Mouse (Mus musculus) heart, embryonic 12.5 days (tissue): ENCODE data around the gene Klf12. TPM values are rescaled to one million over a fixed set of nuclear protein-coding genes. Genes with fewer than 3 reads are reported as not detected.

Source experiments
- ATAC-seq: fragments of 200-750 bp; cut with Nextera tagmentation; 2 replicates; pipeline ENCODE4 v1.8.0; 2017; ENCODE audit warnings: moderate TSS enrichment, moderate library complexity; ENCODE audit not compliant: insufficient number of reproducible peaks, low FRiP score
- H3K27ac ChIP-seq: fragments of 300-500 bp; sonication (generic); 2 replicates; pipeline ENCODE4 v1.5.1; 2016; ENCODE audit warnings: mild to moderate bottlenecking, moderate library complexity; ENCODE audit not compliant: poor library complexity, severe bottlenecking
- H3K27me3 ChIP-seq: fragments of 300-500 bp; sonication (generic); replicated peaks from 2 replicates; pipeline ENCODE4 v1.6.1; 2016; ENCODE audit warnings: mild to moderate bottlenecking, moderate library complexity
- H3K36me3 ChIP-seq: fragments of 300-500 bp; sonication (generic); 2 replicates; pipeline ENCODE4 v1.6.1; 2016; ENCODE audit warnings: mild to moderate bottlenecking, moderate library complexity
- H3K4me1 ChIP-seq: fragments of 300-500 bp; sonication (generic); replicated peaks from 2 replicates; pipeline ENCODE4 v1.6.1; 2016; ENCODE audit warnings: mild to moderate bottlenecking
- H3K4me2 ChIP-seq: fragments of 300-500 bp; sonication (generic); 2 replicates; pipeline ENCODE4 v1.6.1; 2016; ENCODE audit warnings: mild to moderate bottlenecking, moderate library complexity
- H3K4me3 ChIP-seq: fragments of 300-500 bp; sonication (generic); 2 replicates; pipeline ENCODE4 v1.5.1; 2016; ENCODE audit warnings: mild to moderate bottlenecking
- H3K9ac ChIP-seq: fragments of 300-500 bp; sonication (generic); 2 replicates; pipeline ENCODE4 v1.6.1; 2016; ENCODE audit warnings: mild to moderate bottlenecking, moderate library complexity
- H3K9me3 ChIP-seq: fragments of 300-500 bp; sonication (generic); replicated peaks from 2 replicates; pipeline ENCODE4 v1.6.1; 2016; ENCODE audit warnings: mild to moderate bottlenecking, moderate library complexity
- WGBS: fragments of 180-500 bp; shearing (Covaris S2); methylation state at CpG from one replicate; pipeline ENCODE4 v1.1.7; 2016; 5-methylcytosine and 5-hydroxymethylcytosine counted together
- polyA plus RNA-seq: library from polyadenylated mRNA; unstranded; fragments of >200 nt; fragmentation: Nextera tagmentation; extraction: Ambion mirVana; gene quantifications from 2 replicates; pipeline ENCODE4 v1.2.1, GENCODE M21; 2016

Klf12 gene
- polyA plus RNA-seq, 1 experiment from 2014 or later = 4.5 TPM

DNA sequence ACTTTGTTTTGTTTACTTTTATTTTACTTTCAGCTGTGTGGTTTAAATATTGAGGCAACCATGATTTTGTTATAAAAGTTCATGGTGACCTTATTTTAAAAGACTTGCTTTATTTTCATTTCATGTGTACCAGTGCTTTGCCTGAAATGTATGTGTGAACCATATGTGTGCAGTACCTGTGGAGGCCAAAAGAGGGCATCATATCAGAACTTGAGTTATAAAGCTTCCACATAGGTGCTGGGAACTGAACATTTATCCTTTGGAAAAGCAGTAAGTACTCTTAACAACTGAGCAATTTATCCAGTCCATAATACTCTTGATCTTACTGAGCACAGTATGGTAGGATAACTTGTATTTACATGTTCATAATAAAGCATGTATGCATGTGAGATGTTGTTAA lies 239.0 kb downstream of the Klf12 start:
- Histone ChIP-seq H3K9me3 (no peaks in the 10 kb centered on the region), H3K36me3 (no peaks in the 10 kb centered on the region), H3K27ac (no peak overlapping the region), H3K4me3 (no peak overlapping the region), H3K27me3 (no peaks in the 10 kb centered on the region), H3K4me1 (no peaks in the 10 kb centered on the region), H3K9ac (no peak overlapping the region), H3K4me2 (no peak overlapping the region)
- ATAC-seq = no peak

DNA sequence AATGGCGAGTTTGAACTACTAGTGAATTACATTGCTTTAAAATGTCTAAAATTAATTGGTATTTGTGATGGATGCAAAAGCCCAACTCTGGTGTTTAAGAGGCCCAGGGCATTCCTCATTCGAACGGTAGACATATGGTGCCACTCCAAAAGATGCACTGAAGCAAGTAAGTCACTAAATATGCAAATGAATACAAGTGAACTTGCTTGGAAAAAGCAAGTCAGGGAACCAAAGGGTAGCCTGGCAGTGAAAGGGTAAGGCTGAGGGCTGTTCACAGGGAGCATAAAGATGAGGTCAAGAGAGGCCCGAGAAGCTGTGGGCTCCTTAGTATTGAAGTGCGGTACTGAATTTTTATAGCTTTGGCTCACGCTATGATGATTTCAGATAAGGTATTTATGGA lies 242.7 kb downstream of the Klf12 start:
- no peak overlapping the region for H3K4me3 ChIP-seq
- no peaks in the 10 kb centered on the region for H3K36me3 ChIP-seq
- H3K9ac ChIP-seq = no peak overlapping the region
- H3K27me3 ChIP-seq = no peaks in the 10 kb centered on the region
- ATAC-seq = no peak
- no peak overlapping the region for H3K4me2 ChIP-seq
- H3K4me1 ChIP-seq = no peaks in the 10 kb centered on the region
- 79% methylated on average over 6 of the region's 6 CpGs for WGBS
- H3K9me3 ChIP-seq = no peaks in the 10 kb centered on the region
- no peak overlapping the region for H3K27ac ChIP-seq

DNA sequence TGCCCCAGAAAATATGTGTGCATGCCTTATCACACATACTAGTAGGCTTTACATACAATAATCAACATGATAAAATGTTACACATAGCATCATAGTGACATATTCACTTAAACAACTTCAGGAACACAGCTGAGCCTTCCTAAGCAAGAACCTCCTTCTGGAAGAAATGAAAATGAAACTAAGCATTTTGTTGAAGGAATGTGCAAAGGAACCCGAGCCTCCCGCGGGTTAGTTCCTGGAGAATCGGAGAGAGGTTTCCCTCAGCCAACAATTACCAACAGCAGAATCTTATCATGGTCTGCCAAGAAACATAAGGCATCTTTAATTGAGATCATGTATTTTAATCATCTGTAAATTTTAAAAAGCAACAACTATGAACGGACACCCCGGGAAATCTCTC lies 257.8 kb downstream of the Klf12 start:
- peaks cover 9% of the 10 kb centered on the region for H3K36me3 ChIP-seq
- H3K4me2 ChIP-seq = no peak overlapping the region
- H3K27me3 ChIP-seq = no peaks in the 10 kb centered on the region
- H3K4me3 ChIP-seq = no peak overlapping the region
- H3K9ac ChIP-seq = no peak overlapping the region
- WGBS = 82% methylated on average over 6 of the region's 6 CpGs
- no peak for ATAC-seq
- H3K27ac ChIP-seq = no peak overlapping the region
- no peaks in the 10 kb centered on the region for H3K4me1 ChIP-seq
- H3K9me3 ChIP-seq = 0 out of 2 replicates have a peak, but pooled peaks cover 2% of the 10 kb centered on the region

DNA sequence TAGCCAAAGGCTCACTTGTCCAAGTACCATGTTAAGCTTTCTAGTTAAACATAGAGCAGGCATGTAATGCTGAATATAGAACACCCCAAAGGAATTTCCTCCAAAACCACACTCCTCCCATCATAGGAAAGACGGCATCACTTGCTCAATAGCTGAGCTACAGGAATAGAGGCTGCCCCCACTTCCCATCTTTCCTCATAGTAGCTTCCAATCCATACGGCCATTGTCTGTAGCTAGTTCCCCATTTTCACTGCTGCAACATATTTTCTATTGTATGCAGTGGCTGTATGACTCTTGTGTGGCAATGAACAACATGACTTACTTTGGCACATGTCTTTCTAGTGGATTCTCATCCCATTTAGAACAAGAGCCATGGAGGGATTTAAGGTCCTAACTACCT lies 267.3 kb downstream of the Klf12 start:
- no peaks in the 10 kb centered on the region for H3K27me3 ChIP-seq

DNA sequence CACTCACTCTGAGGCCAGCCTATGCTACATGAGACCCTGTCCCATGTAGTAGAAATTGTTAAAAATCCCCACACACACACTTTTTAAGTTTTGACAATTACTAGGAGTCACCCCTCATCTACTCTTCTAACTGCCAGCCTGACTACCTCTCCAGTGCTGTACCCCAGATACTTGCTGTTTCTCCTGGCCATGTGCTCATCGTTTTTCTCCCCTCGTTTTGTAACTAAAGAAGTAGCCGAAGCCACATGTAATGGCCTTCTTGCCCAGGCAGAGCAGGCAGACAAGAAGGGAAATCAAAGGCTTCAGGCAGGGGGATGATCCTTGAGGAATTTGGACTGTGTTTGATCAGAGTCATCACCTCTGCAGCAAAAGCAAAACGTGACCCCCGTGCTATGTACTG lies 274.0 kb downstream of the Klf12 start:
- H3K4me1 ChIP-seq = no peaks in the 10 kb centered on the region; the same call in 1 of the 2 replicates
- no peaks in the 10 kb centered on the region for H3K27me3 ChIP-seq
- H3K4me2 ChIP-seq = no peak overlapping the region
- no peak for ATAC-seq
- no peak overlapping the region for H3K9ac ChIP-seq
- no peak overlapping the region for H3K4me3 ChIP-seq
- WGBS = 53% methylated on average over 5 of the region's 5 CpGs
- H3K9me3 ChIP-seq = no peaks in the 10 kb centered on the region
- H3K36me3 ChIP-seq = no peaks in the 10 kb centered on the region
- no peak overlapping the region for H3K27ac ChIP-seq

More for the DNA sequence above, 267.3 kb downstream of the Klf12 start:
- Histone ChIP-seq H3K36me3 (peaks cover 5% of the 10 kb centered on the region), H3K9me3 (0 out of 2 replicates have a peak, but pooled peaks cover 4% of the 10 kb centered on the region), H3K9ac (no peak overlapping the region), H3K4me3 (no peak overlapping the region), H3K27ac (no peak overlapping the region), H3K4me1 (no peaks in the 10 kb centered on the region; the same call in 1 of the 2 replicates), H3K4me2 (no peak overlapping the region)
- WGBS = 83% methylated on average over 2 of the region's 2 CpGs
- no peak for ATAC-seq

DNA sequence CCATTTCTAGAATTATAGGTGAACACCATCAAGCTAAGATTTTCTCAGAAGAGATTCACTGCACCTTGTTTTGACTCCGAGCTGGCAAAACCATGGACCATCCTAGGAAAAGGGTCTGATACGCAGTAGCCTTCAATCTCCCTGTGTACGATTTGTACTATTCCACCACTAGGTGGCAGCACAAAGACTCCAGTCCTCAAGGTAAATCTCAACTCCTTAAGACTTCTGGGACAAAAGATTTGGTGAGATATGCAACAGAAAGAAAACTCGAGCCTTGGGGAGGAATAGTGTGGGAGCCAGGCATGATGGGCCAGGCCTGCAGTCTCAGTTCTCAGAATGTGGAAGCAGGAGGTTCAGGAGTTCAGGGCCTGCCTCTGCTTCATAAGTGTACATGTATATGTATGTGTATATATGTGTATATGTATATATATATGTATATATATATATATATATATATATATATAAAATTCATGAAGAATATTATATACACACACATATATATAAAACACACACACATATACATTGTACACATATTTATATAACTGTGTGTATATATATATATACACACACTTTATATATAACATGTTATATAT lies 274.6 kb downstream of the Klf12 start:
- Histone ChIP-seq H3K9me3 (no peaks in the 10 kb centered on the region), H3K9ac (no peak overlapping the region), H3K4me3 (no peak overlapping the region), H3K4me1 (no peaks in the 10 kb centered on the region; the same call in 1 of the 2 replicates), H3K4me2 (no peak overlapping the region), H3K27ac (no peak overlapping the region), H3K36me3 (no peaks in the 10 kb centered on the region), H3K27me3 (no peaks in the 10 kb centered on the region)
- ATAC-seq = no peak
- WGBS = 42% methylated on average over 4 of the region's 4 CpGs

DNA sequence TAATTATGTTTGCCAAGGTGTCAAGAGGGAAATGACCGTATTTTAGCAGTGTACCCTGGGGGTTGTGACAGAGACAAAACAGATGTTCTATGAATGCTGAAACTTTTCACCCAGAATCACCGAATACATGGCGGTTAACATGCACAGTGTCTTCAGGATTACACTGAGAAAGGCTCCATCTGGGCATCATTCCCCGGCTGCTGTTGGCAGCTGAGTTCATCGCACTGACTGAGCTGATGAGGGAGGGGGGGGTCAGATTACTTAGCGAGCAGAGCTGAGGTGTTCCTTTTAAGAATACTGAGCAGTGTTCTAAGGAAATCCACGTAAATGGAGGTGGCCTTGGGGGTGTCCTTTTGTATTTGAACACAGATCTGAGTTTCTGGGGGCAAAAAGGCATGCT lies 301.0 kb downstream of the Klf12 start:
- WGBS = 68% methylated on average over 7 of the region's 7 CpGs

DNA sequence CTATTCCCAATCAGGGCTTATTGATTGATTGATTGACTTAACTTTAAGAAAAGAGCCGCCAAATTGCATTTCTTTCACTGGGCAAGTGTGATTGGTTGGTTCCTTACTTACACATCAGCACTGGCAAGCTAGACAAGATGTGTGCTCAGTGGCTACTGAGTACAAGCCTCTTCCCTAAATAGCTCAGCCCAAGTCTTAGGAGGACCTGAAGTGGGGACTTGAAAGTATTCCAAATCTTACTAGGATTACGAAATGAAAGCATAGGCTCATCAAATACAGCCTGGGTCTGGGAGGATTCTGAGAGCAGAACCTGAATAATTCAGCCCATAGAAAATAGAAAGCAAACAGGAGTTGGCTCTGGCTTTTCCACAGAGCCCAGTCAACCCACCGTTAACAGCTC lies 303.3 kb downstream of the Klf12 start:
- 78% methylated on average over 3 of the region's 3 CpGs for WGBS
- H3K4me3 ChIP-seq = no peak overlapping the region
- H3K27me3 ChIP-seq = no peaks in the 10 kb centered on the region
- no peaks in the 10 kb centered on the region for H3K4me1 ChIP-seq
- H3K9me3 ChIP-seq = 0 out of 2 replicates have a peak, but pooled peaks cover 3% of the 10 kb centered on the region
- H3K9ac ChIP-seq = no peak overlapping the region
- no peak overlapping the region for H3K4me2 ChIP-seq
- no peak overlapping the region for H3K27ac ChIP-seq
- ATAC-seq = no peak
- no peaks in the 10 kb centered on the region for H3K36me3 ChIP-seq

More for the DNA sequence above, 301.0 kb downstream of the Klf12 start:
- no peak overlapping the region for H3K9ac ChIP-seq
- no peaks in the 10 kb centered on the region for H3K36me3 ChIP-seq
- no peak overlapping the region for H3K4me2 ChIP-seq
- peaks cover 6% of the 10 kb centered on the region; the same call in 1 of the 2 replicates for H3K9me3 ChIP-seq
- H3K4me1 ChIP-seq = no peaks in the 10 kb centered on the region
- ATAC-seq = no peak
- H3K27me3 ChIP-seq = no peaks in the 10 kb centered on the region
- H3K4me3 ChIP-seq = no peak overlapping the region
- H3K27ac ChIP-seq = no peak overlapping the region

DNA sequence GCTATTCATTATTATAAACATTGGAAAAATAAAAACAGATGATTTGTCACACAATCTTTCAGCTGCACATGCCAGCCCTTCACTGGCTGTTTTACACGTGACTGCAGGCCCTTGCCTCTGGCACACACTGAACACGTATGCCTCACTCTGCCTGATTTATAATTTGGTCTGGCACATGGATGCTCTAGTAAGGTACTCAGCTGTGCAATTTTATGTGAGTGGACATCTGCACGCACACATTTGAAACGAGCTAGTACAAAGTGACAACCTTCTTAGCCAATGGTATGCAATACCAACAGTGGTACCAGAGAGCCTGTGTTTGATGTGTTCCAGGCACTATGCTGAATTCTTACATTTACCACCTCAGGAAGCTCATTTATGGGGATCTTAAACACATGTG lies 316.6 kb downstream of the Klf12 start:
- Histone ChIP-seq H3K9me3 (no peaks in the 10 kb centered on the region), H3K9ac (no peak overlapping the region), H3K4me3 (no peak overlapping the region), H3K27ac (no peak overlapping the region), H3K4me1 (no peaks in the 10 kb centered on the region), H3K36me3 (no peaks in the 10 kb centered on the region), H3K27me3 (no peaks in the 10 kb centered on the region), H3K4me2 (no peak overlapping the region)
- 80% methylated on average over 4 of the region's 4 CpGs for WGBS
- ATAC-seq = no peak

DNA sequence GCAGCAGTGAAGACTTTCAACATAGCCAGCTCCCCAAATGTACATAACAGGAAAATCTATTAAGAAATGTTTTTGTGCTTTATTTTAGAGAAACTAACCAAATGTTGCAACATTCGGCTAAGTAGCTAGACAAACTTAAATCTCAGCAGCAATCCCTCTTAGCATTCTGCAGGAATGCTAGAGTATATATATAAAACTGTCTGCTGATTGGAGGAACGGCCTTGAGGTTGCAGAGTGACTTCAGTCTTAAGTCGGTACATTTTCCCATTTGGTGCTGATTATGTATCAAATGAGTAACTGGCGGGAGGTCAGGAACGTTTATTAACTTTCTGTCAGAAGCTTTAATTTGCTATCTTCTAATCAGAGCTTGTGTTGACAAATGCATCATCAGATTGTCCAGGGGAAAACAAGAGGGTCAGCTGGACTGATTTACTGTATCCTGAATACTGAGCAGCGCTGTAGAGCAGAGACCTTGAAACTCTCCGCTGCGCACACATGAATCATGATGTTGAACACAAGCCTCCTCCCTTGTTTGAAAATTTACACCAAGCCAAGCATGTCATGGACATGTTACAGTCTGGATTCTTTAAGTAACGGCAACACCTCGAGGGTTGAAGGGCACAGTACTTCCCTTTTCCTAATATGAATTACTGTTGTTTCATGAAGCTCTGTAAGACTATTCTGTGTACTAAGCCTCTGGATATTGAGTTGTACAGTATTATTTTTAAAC lies 323.8 kb downstream of the Klf12 start:
- Histone ChIP-seq H3K4me1 (no peaks in the 10 kb centered on the region), H3K9me3 (no peaks in the 10 kb centered on the region), H3K36me3 (no peaks in the 10 kb centered on the region), H3K27ac (no peak overlapping the region), H3K27me3 (no peaks in the 10 kb centered on the region), H3K4me2 (no peak overlapping the region), H3K4me3 (no peak overlapping the region), H3K9ac (no peak overlapping the region)
- no peak for ATAC-seq
- 81% methylated on average over 10 of the region's 10 CpGs for WGBS

DNA sequence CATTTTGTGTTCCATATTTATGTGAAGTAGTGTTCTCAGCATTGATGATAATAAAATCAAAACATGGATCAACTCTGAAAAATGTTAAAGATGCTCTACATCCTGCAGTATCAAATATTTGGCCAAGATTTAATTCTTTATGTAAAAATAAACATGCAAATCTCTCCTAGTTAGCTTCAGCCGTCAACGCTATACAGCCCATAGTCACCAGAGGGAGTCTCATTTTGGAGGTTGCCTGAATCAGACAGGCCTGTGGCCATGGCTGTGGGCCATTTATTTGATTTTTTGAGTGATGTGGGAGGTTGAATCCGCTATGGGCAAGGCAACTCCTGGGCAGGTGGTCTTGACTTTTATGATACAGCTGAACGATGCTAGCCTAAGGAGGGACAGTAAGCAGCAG lies 329.3 kb downstream of the Klf12 start:
- ATAC-seq = no peak
- H3K9ac ChIP-seq = no peak overlapping the region
- no peak overlapping the region for H3K27ac ChIP-seq
- H3K36me3 ChIP-seq = no peaks in the 10 kb centered on the region
- no peaks in the 10 kb centered on the region for H3K4me1 ChIP-seq
- H3K4me2 ChIP-seq = no peak overlapping the region
- H3K27me3 ChIP-seq = no peaks in the 10 kb centered on the region
- no peak overlapping the region for H3K4me3 ChIP-seq
- H3K9me3 ChIP-seq = no peaks in the 10 kb centered on the region
- 84% methylated on average over 4 of the region's 4 CpGs for WGBS
